Mouse (Mus musculus) layer of hippocampus, postnatal 25 days (tissue): Measurements from ENCODE around the gene Mmp17. TPM values are rescaled to one million over a fixed set of nuclear protein-coding genes. Genes with fewer than 3 reads are reported as not detected.
"Not testable (repeated sequence)": the region's sequence is repeated elsewhere in the genome, so short reads cannot be mapped to it uniquely, and the experiment has no call there.

Experiments used
- DNase-seq, 2 experiments: peaks; one replicate each; pipeline ENCODE4 v3.0.0; 2022; ENCODE audit warnings: mixed read lengths in 2 of 2, low spot score in 1 of 2; ENCODE audit errors: extremely low spot score in 1 of 2
- total RNA-seq, 2 experiments: library from RNA; stranded (reverse); gene quantifications; 2 replicates each; pipeline ENCODE4 v1.2.3; 2021

The Mmp17 gene
- total RNA-seq, 2 experiments from 2014 or later = 125 to 126 TPM

DNA sequence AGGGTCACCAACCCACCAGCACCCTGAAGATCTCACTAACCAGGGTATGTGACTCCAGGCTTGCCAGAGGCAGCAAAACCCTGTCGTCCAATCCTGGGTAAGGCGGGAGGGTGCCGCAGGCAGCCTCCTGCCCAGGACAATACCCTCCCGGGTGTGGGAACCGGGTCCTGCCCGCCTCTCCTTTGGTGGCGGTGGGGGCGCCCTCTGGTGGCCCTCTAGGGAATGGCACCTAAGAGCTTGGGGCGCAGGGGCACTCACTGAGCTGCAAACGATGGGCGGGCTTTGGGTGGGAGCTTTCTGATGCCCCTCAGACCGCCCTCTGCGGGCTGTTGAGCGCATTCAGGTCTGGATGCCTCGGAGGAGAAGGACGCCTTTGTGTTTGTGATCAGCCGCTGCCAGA lies 2.0 kb downstream of the Mmp17 start:
- peak; percentile 92 to 93 for DNase-seq

DNA sequence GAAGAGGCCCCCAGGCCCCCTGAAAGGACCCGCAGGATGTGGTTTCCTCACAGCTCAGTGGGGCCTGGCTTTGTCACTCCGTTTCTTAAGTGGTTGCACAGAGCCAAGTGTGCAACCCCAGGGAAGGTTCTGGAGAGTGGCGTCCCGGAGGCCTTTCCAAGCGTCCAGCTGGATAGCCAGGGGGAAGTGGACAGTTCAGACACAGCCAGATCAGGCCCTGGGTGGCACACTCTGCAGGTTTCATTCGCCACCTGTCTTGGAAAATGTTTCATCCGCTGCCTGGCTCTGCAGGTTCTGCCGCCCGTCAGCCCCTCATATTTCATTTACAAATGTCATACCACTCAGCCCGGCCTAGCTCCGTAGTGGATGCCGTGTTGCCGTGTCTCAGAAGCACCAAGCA lies 2.5 kb downstream of the Mmp17 start:
- DNase-seq = no peak

DNA sequence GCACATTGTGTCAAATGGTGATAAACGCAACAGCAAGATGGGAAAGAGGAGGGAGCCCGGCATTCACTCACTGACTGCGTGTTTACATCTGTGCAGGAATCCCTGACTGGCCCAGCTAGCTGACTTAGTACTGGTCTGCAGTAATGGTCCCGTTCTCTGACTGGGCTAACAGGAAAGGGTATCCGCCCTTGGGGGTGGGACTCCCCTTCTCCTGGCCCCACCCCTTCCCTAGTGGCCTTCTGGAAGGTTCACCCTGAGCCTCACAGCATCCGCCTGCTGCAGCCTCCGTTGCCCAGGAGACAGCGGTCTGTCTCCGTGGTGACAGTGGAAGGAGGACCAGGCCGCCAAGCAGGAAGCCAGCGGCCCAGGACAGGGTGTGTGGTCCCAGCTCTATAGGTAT lies 6.9 kb downstream of the Mmp17 start:
- no peak for DNase-seq

DNA sequence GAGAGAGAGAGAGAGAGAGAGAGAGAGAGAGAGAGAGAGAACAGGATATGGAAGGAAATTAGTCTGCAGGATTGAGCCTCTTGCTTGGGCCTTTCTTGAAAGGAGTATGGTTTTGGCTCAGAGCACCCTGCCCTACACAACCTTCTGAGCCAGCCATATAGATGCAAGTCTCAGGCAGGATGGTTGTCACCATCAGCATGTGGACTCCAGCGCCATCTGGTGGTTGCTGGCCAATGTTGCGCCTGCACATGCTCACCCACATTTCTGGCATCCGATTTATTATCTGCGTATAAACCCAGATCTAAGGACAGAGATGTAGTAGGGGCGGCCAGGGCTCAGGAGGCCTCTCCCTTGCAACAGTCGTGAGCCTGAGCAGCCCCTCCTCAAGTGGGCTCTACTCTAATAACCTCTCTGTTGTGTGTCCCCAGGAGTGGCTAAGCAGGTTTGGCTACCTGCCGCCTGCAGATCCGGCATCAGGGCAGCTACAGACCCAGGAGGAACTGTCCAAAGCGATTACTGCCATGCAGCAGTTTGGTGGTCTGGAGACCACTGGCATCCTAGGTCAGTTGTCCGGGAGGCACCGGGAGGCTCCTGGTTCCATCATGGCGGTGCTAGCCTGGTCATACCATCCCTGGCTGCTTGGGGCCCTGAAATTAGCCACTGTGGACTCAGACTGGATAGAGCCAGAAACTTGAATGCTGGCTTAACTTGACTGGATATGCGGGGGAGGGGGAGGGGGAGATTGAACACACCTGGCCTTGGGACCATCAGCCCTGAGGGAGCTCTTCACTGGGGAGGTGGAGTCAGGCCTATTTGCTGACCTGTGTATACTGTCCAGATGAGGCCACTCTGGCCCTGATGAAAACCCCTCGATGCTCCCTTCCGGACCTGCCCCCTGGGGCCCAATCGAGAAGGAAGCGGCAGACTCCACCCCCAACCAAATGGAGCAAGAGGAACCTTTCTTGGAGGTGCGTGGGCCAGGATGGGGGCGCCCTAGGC lies 10.4 kb downstream of the Mmp17 start:
- DNase-seq = peak; percentile 79 to 97

DNA sequence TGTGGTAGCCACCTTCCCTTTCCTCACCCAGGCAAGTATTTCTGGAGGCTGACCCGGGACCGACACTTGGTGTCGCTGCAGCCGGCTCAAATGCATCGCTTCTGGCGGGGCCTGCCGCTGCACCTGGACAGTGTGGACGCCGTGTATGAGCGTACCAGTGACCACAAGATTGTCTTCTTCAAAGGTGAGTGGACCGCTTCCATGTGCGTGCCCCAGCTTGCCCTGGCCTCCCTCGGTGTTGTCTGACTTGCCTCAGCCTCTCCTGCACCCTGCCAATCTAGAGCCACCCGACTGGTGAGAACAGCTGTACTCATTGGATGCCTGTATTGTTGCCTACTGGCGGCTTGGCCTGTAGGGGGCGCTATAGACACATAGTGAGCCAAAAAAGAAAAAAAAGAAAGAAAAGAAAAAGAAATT lies 18.1 kb downstream of the Mmp17 start:
- DNase-seq = peak in 1 of 2 experiments; percentile 53

DNA sequence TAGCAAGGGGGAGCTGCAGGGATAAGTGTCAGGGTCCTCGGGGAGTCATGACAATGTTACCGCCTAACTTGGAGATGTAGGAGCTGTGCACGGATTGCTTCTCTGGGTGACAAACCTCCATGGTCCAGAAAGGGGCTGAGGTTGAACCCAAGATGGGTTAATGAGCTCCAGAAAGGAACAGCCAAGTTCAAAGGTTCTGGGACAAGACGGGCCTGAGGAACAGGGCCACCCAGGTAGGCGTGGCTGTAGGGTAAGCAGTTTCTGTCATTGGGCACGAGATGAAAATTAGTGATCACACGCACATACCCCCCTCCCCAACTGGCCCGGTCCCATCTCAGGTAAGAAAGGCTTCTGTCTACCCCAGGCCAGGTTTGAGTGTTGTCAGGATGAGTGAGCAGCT lies 23.5 kb downstream of the Mmp17 start:
- DNase-seq = no peak

DNA sequence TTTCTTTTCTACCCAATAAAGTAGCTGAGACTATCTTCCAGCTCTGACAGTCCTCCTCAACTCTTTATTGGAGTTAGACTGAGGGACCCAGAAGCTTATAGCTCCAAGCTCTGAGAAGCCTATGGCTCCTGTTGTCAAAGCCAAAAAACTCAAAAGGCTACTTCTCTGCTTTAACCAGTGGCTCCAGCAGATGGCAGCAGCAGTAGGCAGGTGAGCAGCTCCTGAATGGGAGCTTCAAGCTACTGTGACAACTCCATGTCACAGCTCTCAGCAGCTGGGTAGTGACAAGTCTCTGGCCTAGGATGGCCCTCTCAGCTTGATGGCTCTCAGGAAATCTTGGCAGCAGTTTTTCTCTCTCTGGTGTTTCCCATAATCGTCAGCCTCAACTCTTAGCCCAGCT lies 27.1 kb downstream of the Mmp17 start:
- DNase-seq = peak in 1 of 2 experiments; percentile 78

DNA sequence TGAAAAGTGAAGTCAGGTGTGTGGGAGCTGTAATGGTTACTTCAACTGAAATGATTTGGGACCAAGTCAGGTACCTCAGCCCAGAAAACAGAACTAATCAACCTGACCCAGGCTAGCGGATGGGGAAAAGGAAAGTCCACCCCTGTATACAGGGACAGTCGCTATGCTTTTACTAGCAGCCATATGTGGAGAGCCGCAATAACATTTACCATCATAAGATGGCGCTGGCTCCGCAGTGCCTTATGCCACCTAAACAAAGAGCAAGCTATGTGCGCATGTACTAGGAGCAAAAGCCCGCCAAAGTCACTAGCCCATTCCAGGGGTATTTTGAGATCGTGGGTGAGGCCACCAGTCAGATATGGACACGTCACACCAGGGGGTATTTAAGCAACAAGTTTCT lies 36.6 kb downstream of the Mmp17 start:
- DNase-seq = not testable (repeated sequence)

DNA sequence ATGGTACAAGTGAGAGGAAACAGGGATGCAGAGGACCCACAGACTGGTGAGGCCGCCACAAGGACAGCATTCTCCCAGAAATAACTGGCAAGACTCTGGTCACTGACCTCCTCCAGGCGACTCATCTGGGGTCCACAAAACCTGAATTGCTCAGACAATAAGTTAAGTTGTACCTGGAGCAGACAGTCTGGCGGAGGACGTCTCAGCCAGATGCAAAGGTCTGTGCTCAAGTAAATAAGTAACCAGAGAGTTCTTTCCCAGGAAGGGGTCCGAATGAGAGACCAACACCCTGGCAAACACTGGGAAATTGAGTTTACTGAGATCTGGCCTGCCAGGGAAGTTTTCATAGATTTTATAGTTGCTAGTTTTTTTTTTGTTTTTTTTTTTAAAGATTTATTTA lies 37.4 kb downstream of the Mmp17 start:
- no peak for DNase-seq

DNA sequence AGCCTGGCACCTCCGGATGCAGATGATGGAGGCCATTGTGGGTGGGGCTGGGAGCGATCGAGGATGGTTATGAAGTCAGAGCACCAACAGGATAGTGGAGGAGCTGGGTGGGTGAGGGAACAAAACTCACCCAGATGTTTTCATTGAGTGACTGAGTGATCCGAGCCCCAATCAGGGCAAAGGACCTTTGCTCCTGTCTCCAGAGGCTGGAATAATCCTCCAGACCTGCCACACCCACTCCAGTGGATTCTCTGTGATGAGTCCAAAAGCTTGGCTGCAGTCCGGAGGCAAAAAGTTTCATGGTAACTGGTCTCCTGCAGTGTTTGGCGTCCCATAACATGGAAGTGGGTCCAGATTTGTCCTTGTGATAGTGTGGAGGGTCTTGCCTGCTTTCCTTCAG lies 42.1 kb downstream of the Mmp17 start:
- DNase-seq = no peak

DNA sequence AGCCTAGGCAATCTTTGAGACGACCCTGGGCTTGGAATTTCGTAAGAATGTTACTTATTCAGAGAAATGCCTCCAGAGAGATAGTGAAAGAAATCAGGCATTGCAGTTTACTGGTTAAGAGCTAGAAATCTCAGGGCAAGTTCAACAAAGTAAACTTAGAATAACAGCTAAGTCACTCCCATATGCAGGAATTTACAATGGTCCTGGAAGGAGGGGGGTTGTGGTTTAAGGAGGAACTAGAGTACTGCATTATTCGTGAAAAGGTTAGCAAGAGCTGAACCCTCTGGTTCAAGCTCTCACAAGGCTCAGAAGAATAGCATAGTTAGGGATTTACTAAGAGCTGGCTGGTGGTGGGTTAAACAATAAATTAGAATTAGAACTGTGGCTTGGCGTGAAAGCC lies 42.6 kb downstream of the Mmp17 start:
- DNase-seq = not testable (repeated sequence)

DNA sequence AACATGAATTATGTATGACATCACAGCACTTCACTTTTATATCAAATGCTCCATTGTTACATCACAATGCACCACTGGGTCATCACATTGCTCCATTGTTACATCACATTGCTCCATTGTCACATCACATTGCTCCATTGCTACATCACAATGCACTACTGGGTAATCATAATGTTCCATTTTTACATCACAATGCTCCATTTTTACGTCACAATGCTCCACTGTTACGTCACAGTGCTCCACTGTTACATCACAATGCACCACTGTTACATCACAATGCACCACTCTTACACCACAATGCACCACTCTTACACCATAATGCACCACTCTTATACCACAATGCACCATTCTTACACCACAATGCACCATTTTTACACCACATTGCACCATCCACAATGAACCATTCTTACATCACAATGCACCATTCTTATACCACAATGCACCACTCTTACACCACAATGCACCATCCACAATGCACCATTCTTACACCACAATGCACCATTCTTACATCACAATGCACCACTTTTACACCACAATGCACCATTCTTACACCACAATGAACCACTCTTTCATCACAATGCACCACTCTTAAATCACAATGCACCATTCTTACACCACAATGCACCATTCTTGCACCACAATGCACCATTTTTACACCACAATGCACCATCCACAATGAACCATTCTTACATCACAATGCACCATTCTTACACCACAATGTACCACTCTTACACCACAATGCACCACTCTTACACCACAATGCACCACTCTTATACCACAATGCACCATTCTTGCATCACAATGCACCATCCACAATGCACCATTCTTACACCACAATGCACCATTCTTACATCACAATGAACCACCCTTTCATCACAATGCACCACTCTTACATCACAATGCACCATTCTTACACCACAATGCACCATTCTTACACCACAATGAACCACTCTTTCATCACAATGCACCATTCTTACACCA lies 48.6 kb downstream of the Mmp17 start:
- DNase-seq = not testable (repeated sequence)

DNA sequence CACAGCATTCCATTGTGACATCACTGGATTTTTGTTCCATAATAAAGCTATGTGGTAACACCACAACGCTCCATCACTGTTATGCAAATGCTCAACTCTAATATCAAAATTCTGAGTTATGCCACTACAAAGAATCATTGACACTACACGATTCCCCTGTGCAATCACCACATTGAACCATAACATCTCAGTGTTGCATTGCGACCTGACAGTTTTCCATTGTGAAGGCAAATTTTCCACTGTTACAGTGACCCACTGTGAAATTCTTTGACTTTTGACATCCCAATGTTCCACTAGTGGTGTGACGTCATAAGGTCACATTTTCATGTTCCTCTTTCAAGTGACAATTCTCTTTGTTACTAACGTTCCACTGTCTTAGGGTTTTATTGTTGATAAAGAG lies 66.9 kb downstream of the Mmp17 start:
- no peak for DNase-seq

DNA sequence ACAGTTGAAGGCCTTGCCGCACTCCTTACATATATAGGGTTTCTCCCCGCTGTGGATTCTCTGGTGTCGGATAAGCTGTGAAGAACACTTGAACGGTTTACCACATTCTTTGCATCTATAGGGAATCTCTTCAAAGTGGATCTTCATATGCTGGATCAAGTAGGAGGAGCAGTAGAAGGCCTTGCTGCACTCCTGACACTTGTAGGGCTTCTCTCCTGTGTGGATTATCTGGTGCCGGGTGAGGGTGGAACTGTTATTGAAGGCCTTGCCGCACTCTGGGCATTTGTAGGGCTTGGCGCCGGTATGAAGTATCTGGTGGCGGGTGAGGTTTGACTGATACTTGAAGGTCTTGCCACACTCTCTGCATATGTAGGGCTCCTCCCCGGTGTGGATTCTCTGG lies 73.0 kb downstream of the Mmp17 start:
- no peak for DNase-seq

DNA sequence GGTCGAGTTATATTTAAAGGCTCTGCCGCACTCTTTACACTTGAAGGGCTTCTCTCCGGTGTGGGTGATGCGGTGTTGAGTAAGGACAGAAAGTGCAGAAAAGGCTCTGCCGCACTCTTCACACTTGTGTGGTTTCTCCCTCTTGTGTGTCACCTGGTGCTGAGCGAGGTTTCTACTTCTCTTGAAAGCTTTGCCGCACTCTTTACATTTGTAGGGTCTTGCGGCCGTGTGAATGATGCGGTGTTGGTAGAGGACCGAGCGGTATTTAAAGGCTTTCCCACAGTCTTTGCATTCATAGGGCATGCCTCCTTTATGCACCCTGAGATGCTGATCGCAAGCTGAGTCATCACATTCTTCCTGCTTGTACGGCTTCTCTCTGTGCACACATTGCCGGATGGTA lies 74.0 kb downstream of the Mmp17 start:
- DNase-seq = no peak

Other genes with a start within 250 kb of the Mmp17 start
- gene Sfswap, start 82.9 kb upstream of the Mmp17 start, total RNA-seq = 100 to 1,000 TPM; 100 to 139 TPM
- 1 to 10 TPM; 6.9 to 7.3 TPM for gene Zfp11, start 85.9 kb downstream of the Mmp17 start, total RNA-seq
- gene Sept14, start 124.3 kb downstream of the Mmp17 start, total RNA-seq = not detected
- 10 to 100 TPM; 78.8 to 81.4 TPM for gene Mrps17, start 131.3 kb downstream of the Mmp17 start, total RNA-seq
- gene Nipsnap2, start 140.9 kb downstream of the Mmp17 start, total RNA-seq = 10 to 100 TPM; 79.5 to 89.7 TPM
- gene Psph, start 203.3 kb downstream of the Mmp17 start, total RNA-seq = 10 to 100 TPM; 26.8 to 32.5 TPM